Mouse (Mus musculus) telencephalon, adult 2 months (tissue): ENCODE data around the gene Jag1.

Experiments
- DNase-seq: peaks from one replicate; pipeline ENCODE4 v3.0.0-alpha.2; 2011; ENCODE audit warnings: low read depth, low spot score

Jag1 gene

GRCm38 (mm10) chr2:137099211-137099734 is 17.2 kb downstream of the Jag1 start:
- DNase-seq = no peak

GRCm38 (mm10) chr2:137098269-137099035 is 18.0 kb downstream of the Jag1 start:
- no peak for DNase-seq

- no peak for DNase-seq
Observed at GRCm38 (mm10) chr2:137096981-137097460, 19.4 kb downstream of the Jag1 start.

- no peak for DNase-seq
Observed at GRCm38 (mm10) chr2:137094301-137094700, 22.1 kb downstream of the Jag1 start.

- no peak for DNase-seq
Observed at GRCm38 (mm10) chr2:137093298-137093630, 23.2 kb downstream of the Jag1 start.

GRCm38 (mm10) chr2:137092523-137093297 is 23.7 kb downstream of the Jag1 start:
- no peak for DNase-seq

- no peak for DNase-seq
Observed at GRCm38 (mm10) chr2:137091766-137092522, 24.5 kb downstream of the Jag1 start.

GRCm38 (mm10) chr2:137087705-137088104 is 28.7 kb downstream of the Jag1 start:
- no peak for DNase-seq

GRCm38 (mm10) chr2:137086621-137087395 is 29.6 kb downstream of the Jag1 start:
- no peak for DNase-seq

GRCm38 (mm10) chr2:137085257-137085656 is 31.2 kb downstream of the Jag1 start:
- DNase-seq = no peak

- peak; percentile 16 for DNase-seq
Observed at GRCm38 (mm10) chr2:137082896-137083620, 33.4 kb downstream of the Jag1 start.

GRCm38 (mm10) chr2:137081001-137081400 is 35.4 kb downstream of the Jag1 start:
- DNase-seq = no peak

GRCm38 (mm10) chr2:137080468-137080867 is 36.0 kb downstream of the Jag1 start:
- DNase-seq = no peak

GRCm38 (mm10) chr2:137079721-137080320 is 36.6 kb downstream of the Jag1 start:
- no peak for DNase-seq

GRCm38 (mm10) chr2:137078771-137079170 is 37.7 kb downstream of the Jag1 start:
- DNase-seq = no peak

GRCm38 (mm10) chr2:137074313-137074620 is 42.2 kb downstream of the Jag1 start:
- no peak for DNase-seq

GRCm38 (mm10) chr2:137073473-137074312 is 42.8 kb downstream of the Jag1 start:
- peak; percentile 45 for DNase-seq

- peak; percentile 9 for DNase-seq
Observed at GRCm38 (mm10) chr2:137067479-137068110, 48.8 kb downstream of the Jag1 start.

- DNase-seq = no peak
Observed at GRCm38 (mm10) chr2:137064513-137064912, 51.9 kb downstream of the Jag1 start.
